Mouse (Mus musculus) gastrocnemius, postnatal 10 days (tissue): Measurements from ENCODE around the gene Gm3106. TPM values are rescaled to one million over a fixed set of nuclear protein-coding genes. Genes with fewer than 3 reads are reported as not detected.
"Not testable (repeated sequence)": the region's sequence is repeated elsewhere in the genome, so short reads cannot be mapped to it uniquely, and the experiment has no call there.

Experiments used
- DNase-seq: peaks from one replicate; pipeline ENCODE4 v3.0.0; 2021; ENCODE audit warnings: mixed read lengths
- long read RNA-seq, 2 experiments: library from polyadenylated mRNA; stranded (forward); transcript quantifications; one replicate each; pipeline ENCODE4 v2.0.0; 2021
- total RNA-seq, 2 experiments: library from RNA; stranded (reverse); gene quantifications; 2 replicates each; pipeline ENCODE4 v1.2.3; 2021

Gene Gm3106
- not detected for total RNA-seq
- long read RNA-seq, experiment 1 = 0 reads
- long read RNA-seq, experiment 2 = 0 reads

DNA sequence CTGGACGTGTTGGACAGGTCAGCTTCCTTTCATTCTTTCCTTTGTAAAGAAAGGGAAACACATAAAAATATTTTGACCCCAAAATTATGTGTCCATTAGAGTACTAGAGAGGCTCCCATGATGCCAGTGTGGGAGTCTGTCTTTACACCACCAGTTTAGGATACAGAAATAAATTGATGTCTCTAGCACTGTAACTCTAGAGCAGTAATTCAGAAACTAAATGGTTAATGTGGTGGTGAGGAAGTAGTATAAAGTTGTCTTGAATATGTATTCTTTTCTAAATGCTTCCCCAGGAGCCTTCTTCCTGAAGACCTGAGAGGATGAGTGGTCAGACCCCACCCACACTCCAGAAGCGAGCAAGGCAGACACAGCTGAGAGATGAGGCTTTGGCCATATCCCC is at the start of gene Gm3106:
Gene Gm3106, plus strand, starts transcription at position 301 of the 400 bp plus-strand sequence.
- not testable (repeated sequence) for DNase-seq

Other genes starting within 250 kb of the Gm3106 start
- gene BC061212, start 147.5 kb upstream of the Gm3106 start, total RNA-seq = not detected
- not detected for gene Gm6351, start 141.6 kb upstream of the Gm3106 start, total RNA-seq
- gene A430089I19Rik, start 88.8 kb downstream of the Gm3106 start, total RNA-seq = not detected
- not detected for gene Gm6502, start 96.4 kb downstream of the Gm3106 start, total RNA-seq
- not detected for gene AA792892, start 121.7 kb downstream of the Gm3106 start, total RNA-seq
- not detected for gene Gm7682, start 227.8 kb downstream of the Gm3106 start, total RNA-seq